Mouse (Mus musculus) embryonic facial prominence, embryonic 11.5 days (tissue): ENCODE data around the gene Ncapg2. TPM values are rescaled to one million over a fixed set of nuclear protein-coding genes. Genes with fewer than 3 reads are reported as not detected.

Experiments used
- ATAC-seq: fragments of 200-750 bp; cut with Nextera tagmentation; replicated peaks from 2 replicates; pipeline ENCODE4 v1.8.0; 2017; ENCODE audit warnings: low read depth; ENCODE audit not compliant: insufficient number of reproducible peaks, low FRiP score, low TSS enrichment
- DNase-seq: peaks from one replicate; pipeline ENCODE4 v3.0.0-alpha.2; 2015; ENCODE audit warnings: low spot score
- H3K27ac ChIP-seq: fragments of 300-500 bp; sonication (generic); replicated peaks from 2 replicates; pipeline ENCODE4 v1.5.1; 2014; ENCODE audit warnings: mild to moderate bottlenecking, low read depth, low read length, control low read depth
- H3K27me3 ChIP-seq: fragments of 300-500 bp; sonication (generic); 2 replicates; pipeline ENCODE4 v1.6.1; 2014; ENCODE audit warnings: mild to moderate bottlenecking, low read length, moderate library complexity, mixed read lengths; ENCODE audit not compliant: control insufficient read depth, insufficient read depth
- H3K36me3 ChIP-seq: fragments of 300-500 bp; sonication (generic); replicated peaks from 2 replicates; pipeline ENCODE4 v1.6.1; 2014; ENCODE audit warnings: low read depth, mild to moderate bottlenecking, low read length, moderate library complexity, mixed read lengths; ENCODE audit not compliant: control insufficient read depth, insufficient read depth
- H3K4me1 ChIP-seq: fragments of 300-500 bp; sonication (generic); 2 replicates; pipeline ENCODE4 v1.6.1; 2014; ENCODE audit warnings: low read length, mixed read lengths; ENCODE audit not compliant: control insufficient read depth, insufficient read depth
- H3K4me2 ChIP-seq: fragments of 300-500 bp; sonication (generic); 2 replicates; pipeline ENCODE4 v1.6.1; 2014; ENCODE audit warnings: low read depth, mild to moderate bottlenecking, control low read depth, low read length, moderate library complexity
- H3K4me3 ChIP-seq: fragments of 300-500 bp; sonication (generic); 2 replicates; pipeline ENCODE4 v1.5.1; 2014; ENCODE audit warnings: low read depth, low read length, control low read depth
- H3K9ac ChIP-seq: fragments of 300-500 bp; sonication (generic); replicated peaks from 2 replicates; pipeline ENCODE4 v1.6.1; 2014; ENCODE audit warnings: mild to moderate bottlenecking, control low read depth, low read length
- H3K9me3 ChIP-seq: fragments of 300-500 bp; sonication (generic); replicated peaks from 2 replicates; pipeline ENCODE4 v1.6.1; 2016; ENCODE audit warnings: mild to moderate bottlenecking, low read length, inconsistent platforms, mixed read lengths; ENCODE audit not compliant: control insufficient read depth
- WGBS: fragments of 180-500 bp; shearing (Covaris S2); extraction: QIAGEN DNeasy Blood & Tissue Kit; methylation state at CpG from one replicate; pipeline ENCODE4 v1.1.7; 2014; 5-methylcytosine and 5-hydroxymethylcytosine counted together
- polyA plus RNA-seq: library from polyadenylated mRNA; unstranded; fragments of >200 nt; fragmentation: Nextera tagmentation; extraction: Ambion mirVana; gene quantifications from 2 replicates; pipeline ENCODE4 v1.2.1, GENCODE M21; 2014

The Ncapg2 gene
- 42.8 and 47.7 TPM in 2 replicates for polyA plus RNA-seq

GRCm38 (mm10) chr12:116405045-116405835 is at the start of gene Ncapg2:
Gene Ncapg2 (plus strand): TSS chr12:116405402.
- Histone ChIP-seq H3K4me1 (no peaks in the 10 kb centered on the region), H3K4me2 (peak within 1 kb of the TSS; percentile 81), H3K36me3 (no peaks in the 10 kb centered on the region; the same call in 1 of the 2 replicates), H3K27me3 (no peaks in the 10 kb centered on the region), H3K9ac (peak within 1 kb of the TSS; percentile 85), H3K9me3 (no peaks in the 10 kb centered on the region; the same call in 1 of the 2 replicates), H3K27ac (peak within 1 kb of the TSS; percentile 20; the same call in 1 of the 2 replicates), H3K4me3 (peak within 1 kb of the TSS; percentile 76)
- WGBS = under 1% methylated on average over 71 of the region's 72 CpGs
- ATAC-seq (peak; percentile 98), DNase-seq (peak; percentile 99)

- Histone ChIP-seq H3K36me3 (no peaks in the 10 kb centered on the region), H3K9me3 (no peaks in the 10 kb centered on the region)
Measured at GRCm38 (mm10) chr12:116362091-116362490, 43.1 kb upstream of the Ncapg2 start.

GRCm38 (mm10) chr12:116366900-116367299 is 38.3 kb upstream of the Ncapg2 start:
- no peak for ATAC-seq

More at GRCm38 (mm10) chr12:116362091-116362490, 43.1 kb upstream of the Ncapg2 start:
- H3K4me2 ChIP-seq = no peak overlapping the region
- no peaks in the 10 kb centered on the region for H3K27me3 ChIP-seq
- ATAC-seq (no peak), DNase-seq (no peak)
- no peak overlapping the region for H3K4me3 ChIP-seq
- no peak overlapping the region for H3K9ac ChIP-seq
- no peak overlapping the region for H3K27ac ChIP-seq
- no peaks in the 10 kb centered on the region for H3K4me1 ChIP-seq

GRCm38 (mm10) chr12:116367346-116367745 is 37.9 kb upstream of the Ncapg2 start:
- no peak overlapping the region for H3K9ac ChIP-seq
- H3K4me3 ChIP-seq = no peak overlapping the region
- DNase-seq = no peak
- H3K27ac ChIP-seq = no peak overlapping the region
- no peaks in the 10 kb centered on the region for H3K36me3 ChIP-seq
- no peak overlapping the region for H3K4me2 ChIP-seq
- no peaks in the 10 kb centered on the region for H3K9me3 ChIP-seq
- ATAC-seq = no peak
- H3K27me3 ChIP-seq = no peaks in the 10 kb centered on the region
- H3K4me1 ChIP-seq = no peaks in the 10 kb centered on the region
- 90% methylated on average over 2 of the region's 2 CpGs for WGBS

More at GRCm38 (mm10) chr12:116366900-116367299, 38.3 kb upstream of the Ncapg2 start:
- H3K4me1 ChIP-seq = no peaks in the 10 kb centered on the region
- no peak overlapping the region for H3K9ac ChIP-seq
- H3K36me3 ChIP-seq = no peaks in the 10 kb centered on the region
- no peaks in the 10 kb centered on the region for H3K27me3 ChIP-seq
- H3K4me3 ChIP-seq = no peak overlapping the region
- 88% methylated on average over 3 of the region's 3 CpGs for WGBS
- DNase-seq = no peak
- no peak overlapping the region for H3K27ac ChIP-seq
- no peaks in the 10 kb centered on the region for H3K9me3 ChIP-seq
- H3K4me2 ChIP-seq = no peak overlapping the region

GRCm38 (mm10) chr12:116368857-116369256 is 36.3 kb upstream of the Ncapg2 start:
- DNase-seq (no peak), ATAC-seq (no peak)
- WGBS = 90% methylated on average over 2 of the region's 2 CpGs
- Histone ChIP-seq H3K27ac (no peak overlapping the region), H3K4me1 (no peaks in the 10 kb centered on the region), H3K4me3 (no peak overlapping the region), H3K9me3 (no peaks in the 10 kb centered on the region), H3K27me3 (no peaks in the 10 kb centered on the region), H3K36me3 (no peaks in the 10 kb centered on the region), H3K4me2 (no peak overlapping the region), H3K9ac (no peak overlapping the region)

- H3K9me3 ChIP-seq = no peaks in the 10 kb centered on the region
- H3K27me3 ChIP-seq = no peaks in the 10 kb centered on the region
- DNase-seq = no peak
- no peak overlapping the region for H3K4me3 ChIP-seq
- H3K27ac ChIP-seq = no peak overlapping the region
- no peak overlapping the region for H3K9ac ChIP-seq
- 81% methylated on average over 2 of the region's 2 CpGs for WGBS
- H3K4me1 ChIP-seq = no peaks in the 10 kb centered on the region
- ATAC-seq = no peak
- no peak overlapping the region for H3K4me2 ChIP-seq
- H3K36me3 ChIP-seq = no peaks in the 10 kb centered on the region
Measured at GRCm38 (mm10) chr12:116383101-116383500, 22.1 kb upstream of the Ncapg2 start.

GRCm38 (mm10) chr12:116383995-116384394 is 21.2 kb upstream of the Ncapg2 start:
- no peak overlapping the region for H3K9ac ChIP-seq
- H3K36me3 ChIP-seq = no peaks in the 10 kb centered on the region
- H3K4me1 ChIP-seq = no peaks in the 10 kb centered on the region
- no peaks in the 10 kb centered on the region for H3K27me3 ChIP-seq
- no peak overlapping the region for H3K27ac ChIP-seq
- no peak for DNase-seq
- H3K4me3 ChIP-seq = no peak overlapping the region
- no peak for ATAC-seq
- H3K4me2 ChIP-seq = no peak overlapping the region
- no peaks in the 10 kb centered on the region for H3K9me3 ChIP-seq

GRCm38 (mm10) chr12:116386802-116387201 is 18.4 kb upstream of the Ncapg2 start:
- Histone ChIP-seq H3K4me1 (no peaks in the 10 kb centered on the region), H3K4me3 (no peak overlapping the region), H3K9me3 (no peaks in the 10 kb centered on the region), H3K27me3 (no peaks in the 10 kb centered on the region), H3K4me2 (no peak overlapping the region), H3K36me3 (no peaks in the 10 kb centered on the region), H3K27ac (no peak overlapping the region), H3K9ac (no peak overlapping the region)
- no peak for ATAC-seq
- no peak for DNase-seq
- WGBS = 79% methylated on average over 1 of the region's 1 CpGs
